Mouse (Mus musculus): ENCODE measurements around the gene Zbtb48.

DNA sequence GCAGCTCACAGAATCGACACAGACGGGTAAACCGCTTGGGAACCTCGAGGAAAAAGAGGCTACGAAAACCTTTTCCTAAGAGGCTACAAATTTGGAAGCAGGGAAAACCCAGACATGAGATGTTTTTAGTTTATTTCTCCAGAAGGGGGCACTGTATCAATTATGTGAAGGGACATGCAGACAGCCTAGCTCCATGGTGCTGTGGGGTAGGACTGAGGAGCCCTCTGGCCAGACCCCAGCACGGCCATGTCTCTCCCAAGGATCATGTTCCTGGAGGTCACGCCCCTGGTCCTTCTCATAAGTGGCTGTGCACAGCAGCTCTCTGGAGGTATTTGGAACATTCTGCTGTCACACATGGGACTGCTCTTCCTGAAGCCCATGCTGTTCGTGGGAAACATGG, 46.8 kb downstream of the Zbtb48 start:
- TF ChIP-seq POLR2A (IDR thresholded peaks at IDR 0.05; ENCODE audit: extremely low read depth, insufficient read depth, low read length) (no peak), CTCF (IDR thresholded peaks at IDR 0.05; ENCODE audit: extremely low read depth, insufficient read depth, low read length) (0 out of 2 replicates have a peak, but pooled peaks have one; percentile 24)
